Mouse (Mus musculus) ZHBTc4 (cell line): ENCODE measurements around the gene Atp6v1fnb.

Experiments used
- DNase-seq: peaks from one replicate; pipeline ENCODE4 v3.0.0-alpha.2; 2011; ENCODE audit warnings: low read depth, low spot score

Gene Atp6v1fnb

DNA sequence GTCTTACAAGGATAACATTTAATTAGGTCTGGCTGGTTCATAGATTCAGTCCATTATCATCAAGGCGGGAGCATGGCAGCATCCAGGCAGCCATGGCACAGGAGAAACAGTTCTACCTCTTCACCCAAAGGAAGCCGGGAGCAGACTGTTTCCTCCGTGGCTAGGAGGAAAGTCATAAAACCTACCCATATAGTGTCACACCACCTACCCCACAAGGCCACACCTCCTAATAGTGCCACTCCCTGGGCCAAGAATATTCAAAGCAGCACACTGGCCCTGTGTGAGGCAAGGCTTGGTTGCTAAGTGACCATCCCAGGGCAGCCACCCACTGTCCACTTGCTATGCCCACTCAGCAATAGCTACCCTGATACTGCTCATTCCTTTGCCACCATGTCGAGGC lies at the start of gene Atp6v1fnb:
TSS of gene Atp6v1fnb (plus strand) at position 301 of the 400 bp plus-strand sequence.
- DNase-seq, result no peak

GRCm38 (mm10) chr6:29425118-29425517 lies 46.1 kb upstream of the Atp6v1fnb start:
- DNase-seq, result no peak

DNA sequence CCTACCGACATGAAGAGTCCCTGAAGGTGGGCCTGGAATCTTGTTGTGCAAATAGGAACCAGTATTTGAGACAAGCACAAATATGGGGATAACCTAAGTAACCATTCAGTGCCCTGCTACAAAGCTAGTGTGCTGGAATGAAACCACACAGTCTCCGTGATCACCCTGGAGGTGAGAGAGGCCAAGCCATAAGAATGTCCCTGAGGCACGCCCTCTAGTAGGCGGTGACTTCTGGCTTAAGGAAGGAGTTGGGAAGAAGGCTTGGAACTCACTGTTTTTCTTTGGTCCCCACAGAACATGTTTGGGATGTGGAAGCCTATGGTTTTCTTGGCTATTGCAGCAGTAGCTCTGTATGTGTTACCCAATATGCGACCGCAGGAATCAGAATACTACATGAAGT lies 44.9 kb upstream of the Atp6v1fnb start:
- DNase-seq, result peak; percentile 63

GRCm38 (mm10) chr6:29428171-29428570 lies 43.1 kb upstream of the Atp6v1fnb start:
- DNase-seq, result no peak

GRCm38 (mm10) chr6:29430681-29431420 lies 40.4 kb upstream of the Atp6v1fnb start:
- no peak for DNase-seq

DNA sequence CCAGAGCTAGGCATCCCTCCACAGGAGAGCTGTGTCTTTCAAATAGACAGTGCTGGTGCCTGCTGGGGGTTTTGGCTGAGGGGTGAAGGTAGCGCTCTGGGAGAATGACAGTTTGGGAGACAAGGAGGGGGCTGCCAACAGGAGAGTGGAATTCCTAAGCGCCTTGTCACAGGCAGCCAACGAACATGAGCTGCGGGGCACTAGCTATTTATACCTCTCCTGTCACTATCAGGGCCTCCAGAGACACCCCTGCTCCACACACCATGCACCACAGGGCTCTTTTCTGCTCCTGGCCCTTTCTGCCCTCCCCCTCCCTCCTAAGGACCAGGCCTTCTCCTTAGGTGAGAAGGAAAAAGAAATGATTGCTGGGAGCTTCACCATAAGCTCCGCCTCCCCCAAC lies 39.8 kb upstream of the Atp6v1fnb start:
- no peak for DNase-seq

GRCm38 (mm10) chr6:29432156-29432555 lies 39.1 kb upstream of the Atp6v1fnb start:
- no peak for DNase-seq

DNA sequence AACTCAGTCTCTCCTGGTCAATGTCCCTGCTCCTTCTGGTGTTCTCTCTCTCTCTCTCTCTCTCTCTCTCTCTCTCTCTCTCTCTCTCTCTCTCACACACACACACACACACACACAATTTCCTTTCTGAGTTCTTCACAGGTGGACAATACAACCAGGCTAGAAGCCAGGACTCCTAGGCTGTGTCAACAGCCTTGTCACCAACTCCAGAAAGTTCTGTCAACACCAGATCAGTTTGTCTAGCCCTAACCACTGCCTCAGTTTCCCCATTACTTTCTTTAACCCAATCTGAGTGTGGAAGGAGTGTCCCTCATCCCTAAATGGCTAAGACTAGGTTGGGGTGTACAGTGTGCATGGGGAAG lies 38.6 kb upstream of the Atp6v1fnb start:
- no peak for DNase-seq

DNA sequence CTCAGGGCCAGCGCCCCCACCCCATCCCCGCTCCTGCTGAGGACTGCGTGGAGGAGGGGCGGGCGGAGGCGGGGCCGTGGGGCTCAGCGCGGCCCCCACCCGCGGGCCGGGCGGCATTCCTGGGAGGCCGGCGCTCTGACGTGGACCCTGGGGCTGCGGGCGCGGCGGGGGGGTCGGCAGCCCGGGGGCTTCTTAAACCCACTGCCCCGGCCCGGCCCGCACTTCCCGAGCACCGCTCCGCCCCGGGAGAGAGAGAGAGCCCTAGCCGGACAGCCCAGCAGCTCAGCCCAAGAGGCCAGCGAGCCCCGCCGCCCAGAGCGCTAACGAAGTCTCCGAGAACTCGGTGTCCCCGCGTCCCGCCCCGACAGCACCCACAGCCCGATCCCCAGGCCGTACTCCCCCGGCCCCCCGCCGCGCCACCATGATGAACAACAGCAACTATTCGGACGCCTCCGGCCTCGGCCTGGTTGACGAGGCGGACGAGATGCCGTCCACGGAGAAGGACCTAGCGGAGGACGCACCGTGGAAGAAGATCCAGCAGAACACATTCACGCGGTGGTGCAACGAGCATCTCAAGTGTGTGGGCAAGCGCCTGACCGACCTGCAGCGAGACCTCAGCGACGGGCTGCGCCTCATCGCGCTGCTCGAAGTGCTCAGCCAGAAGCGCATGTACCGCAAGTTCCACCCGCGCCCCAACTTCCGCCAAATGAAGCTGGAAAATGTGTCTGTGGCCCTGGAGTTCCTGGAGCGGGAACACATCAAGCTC lies 38.0 kb upstream of the Atp6v1fnb start, which contains the start of gene Flnc:
TSS of gene Flnc (plus strand) at position 219 of the 766 bp plus-strand sequence.
- peak; percentile 54 for DNase-seq

DNA sequence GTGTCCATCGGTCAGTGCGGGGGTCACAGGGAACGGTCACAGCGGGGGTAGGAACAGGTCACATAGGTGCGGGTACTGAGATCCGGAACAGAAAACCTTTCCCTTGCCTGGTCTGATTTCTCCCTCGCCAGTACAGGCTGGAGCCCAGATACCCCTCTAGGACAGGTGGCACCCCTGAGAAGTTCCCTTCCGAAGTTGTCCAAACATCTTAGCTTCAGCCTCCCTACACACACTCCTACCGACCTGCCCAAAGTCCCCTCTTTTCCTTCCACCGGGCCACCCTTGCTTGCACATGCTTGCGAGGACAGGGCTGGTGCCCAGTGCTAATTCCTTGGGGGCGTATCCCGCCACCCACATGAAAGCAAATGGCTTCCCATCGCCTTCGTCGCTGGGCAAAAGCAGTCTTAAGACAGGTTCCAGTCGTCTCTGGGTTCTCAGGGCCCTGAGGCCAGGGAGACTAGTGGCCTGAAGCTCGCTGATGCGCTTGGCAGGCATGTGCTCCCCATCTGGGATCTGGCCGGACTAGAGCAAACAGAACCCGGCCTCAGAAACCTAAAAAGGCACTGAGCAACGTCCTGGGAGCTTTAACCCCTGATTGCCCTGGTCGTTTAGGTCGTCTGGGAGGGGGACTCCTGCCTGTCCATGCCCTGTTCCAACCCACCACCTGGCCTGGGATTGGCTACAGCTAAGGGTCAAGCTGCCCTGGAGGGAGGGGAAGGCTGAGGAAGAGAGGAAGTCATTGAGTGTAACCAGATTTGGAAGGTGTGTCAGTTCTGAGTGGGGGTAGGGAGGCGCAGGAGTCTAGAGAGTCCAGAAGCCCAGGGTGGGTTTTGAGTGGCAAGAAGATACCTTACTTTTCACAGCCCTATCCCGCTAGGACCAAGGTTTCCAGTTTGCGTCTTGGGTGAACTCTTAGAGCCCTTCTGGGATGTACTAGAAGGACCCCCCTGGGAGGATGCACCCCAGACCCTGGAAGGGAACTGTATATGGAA lies 37.1 kb upstream of the Atp6v1fnb start:
- peak; percentile 42 for DNase-seq

DNA sequence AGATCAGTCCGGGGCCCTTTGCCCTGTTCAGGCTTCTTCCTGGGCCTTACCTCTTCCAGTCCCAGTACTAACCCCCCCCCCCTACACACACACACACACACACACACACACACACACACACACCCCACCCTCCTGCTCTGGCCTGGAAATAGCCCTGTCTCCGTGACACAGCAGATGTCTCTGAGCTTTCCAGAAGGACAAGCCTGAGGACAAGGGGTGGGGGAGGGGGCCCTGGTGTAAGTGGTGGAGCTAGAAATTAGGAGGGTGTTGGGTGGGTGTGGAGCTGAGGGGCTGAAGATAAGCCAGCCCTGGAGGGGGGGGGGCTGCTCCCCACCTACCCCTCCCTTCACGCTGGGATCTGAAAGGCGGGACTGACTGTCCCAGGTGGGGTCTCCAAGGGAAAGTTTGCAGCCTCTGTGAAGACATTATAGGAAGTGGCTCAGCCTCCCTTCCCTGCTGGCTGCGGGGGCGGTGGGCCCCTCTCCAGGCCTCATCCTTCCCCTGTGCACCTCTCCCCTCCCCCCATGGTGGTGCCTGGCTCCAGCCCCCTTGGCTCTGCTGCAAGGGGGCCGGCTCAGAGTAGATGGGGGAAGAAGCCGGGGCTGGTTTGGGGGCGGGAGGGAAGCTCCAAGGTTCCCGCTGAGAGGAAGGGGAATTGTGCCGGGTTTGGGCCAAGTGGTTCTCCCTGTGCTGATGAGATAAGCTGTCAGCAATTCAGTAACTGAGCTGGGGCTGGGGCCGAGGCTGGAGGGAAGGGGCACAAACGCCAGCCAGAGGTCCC lies 36.1 kb upstream of the Atp6v1fnb start:
- DNase-seq, result peak; percentile 39

DNA sequence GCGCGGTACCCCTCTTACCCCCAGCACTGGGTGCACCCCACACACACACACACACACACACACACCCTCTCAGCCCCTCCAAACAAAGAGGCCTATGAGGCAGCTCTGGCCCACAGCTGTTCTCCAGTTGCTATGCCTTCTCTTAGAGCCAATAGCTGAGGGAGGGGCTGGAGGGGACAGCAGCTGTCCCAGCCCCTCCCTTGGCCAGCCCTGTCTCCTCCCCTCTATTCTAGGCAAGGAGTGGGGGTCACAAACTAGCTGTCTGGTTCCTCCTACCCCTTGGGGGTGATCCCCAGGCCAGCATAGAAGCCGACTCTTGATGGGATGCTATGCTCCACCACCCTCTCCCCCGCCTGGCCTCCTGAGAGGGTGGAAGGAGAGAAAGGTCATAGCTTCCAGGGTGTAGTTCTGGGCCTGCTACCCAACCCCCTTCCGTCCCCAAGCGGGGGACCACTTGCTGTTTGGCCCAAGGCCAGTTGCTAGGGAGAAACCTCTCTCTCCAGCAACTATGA lies 35.2 kb upstream of the Atp6v1fnb start:
- DNase-seq, result no peak

DNA sequence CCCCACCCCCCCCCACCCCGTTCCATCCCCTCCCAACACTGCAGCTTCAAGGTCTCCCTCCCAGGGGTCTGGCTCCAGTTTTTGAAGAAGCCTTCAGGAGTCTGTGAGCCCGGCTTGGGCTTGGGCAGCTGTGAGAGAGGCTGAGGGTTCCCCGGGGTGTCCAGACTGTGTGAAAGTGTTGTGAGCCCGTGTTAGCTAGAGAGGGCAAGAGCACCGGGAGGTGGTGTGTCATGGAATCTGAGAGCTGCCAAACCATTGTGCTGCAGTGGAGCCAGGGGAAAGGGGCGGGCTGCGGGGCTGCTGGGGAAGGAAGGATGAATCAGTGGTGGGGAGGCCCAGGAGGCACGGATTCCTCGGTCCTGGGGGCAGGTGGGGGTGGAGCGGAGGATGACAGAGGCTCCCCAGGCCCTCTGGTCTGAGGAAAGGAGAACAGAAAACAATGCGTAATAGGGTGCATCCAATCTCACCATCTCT lies 34.7 kb upstream of the Atp6v1fnb start:
- no peak for DNase-seq

GRCm38 (mm10) chr6:29439251-29439650 lies 32.0 kb upstream of the Atp6v1fnb start:
- no peak for DNase-seq

GRCm38 (mm10) chr6:29439789-29440188 lies 31.4 kb upstream of the Atp6v1fnb start:
- DNase-seq, result no peak

GRCm38 (mm10) chr6:29444773-29445172 lies 26.5 kb upstream of the Atp6v1fnb start:
- peak; percentile 75 for DNase-seq

- DNase-seq, result no peak
Observed at GRCm38 (mm10) chr6:29445354-29445753, 25.9 kb upstream of the Atp6v1fnb start.

DNA sequence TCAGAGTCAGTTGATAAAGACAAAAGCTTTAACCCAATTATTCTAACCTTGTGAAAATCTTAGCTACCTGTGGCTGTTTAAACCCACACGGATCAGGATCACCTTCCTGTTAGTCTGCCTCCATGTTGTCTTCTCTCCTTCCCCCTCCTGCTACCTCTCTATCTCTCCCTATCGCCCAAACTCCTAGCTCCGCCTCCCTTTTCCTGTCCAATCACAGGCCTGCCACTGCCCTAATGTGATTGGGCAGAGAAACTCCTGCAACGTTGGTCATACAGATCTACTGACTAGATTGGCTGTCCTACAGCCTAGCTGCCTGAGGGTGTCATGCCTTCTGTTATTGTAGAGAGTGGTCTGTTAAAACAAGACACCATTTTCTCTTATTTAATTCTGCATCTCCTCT lies 21.4 kb upstream of the Atp6v1fnb start:
- DNase-seq, result peak; percentile 94

DNA sequence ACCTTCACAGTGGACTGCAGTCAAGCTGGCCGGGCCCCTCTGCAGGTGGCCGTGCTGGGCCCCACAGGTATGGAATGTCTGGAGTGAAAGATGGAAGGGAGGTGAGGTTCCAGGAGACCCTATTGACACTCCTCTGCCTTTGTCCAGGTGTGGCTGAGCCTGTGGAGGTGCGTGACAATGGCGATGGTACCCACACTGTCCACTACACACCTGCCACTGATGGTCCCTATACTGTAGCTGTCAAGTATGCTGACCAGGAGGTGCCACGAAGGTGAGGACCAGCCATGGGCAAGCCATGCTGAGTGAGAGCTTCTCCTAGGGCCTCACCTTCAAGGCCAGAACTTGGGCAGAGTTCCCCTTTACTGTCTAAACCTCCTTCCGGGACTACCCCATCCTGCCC lies 20.6 kb upstream of the Atp6v1fnb start:
- DNase-seq, result no peak

- no peak for DNase-seq
Observed at GRCm38 (mm10) chr6:29461502-29461901, 9.7 kb upstream of the Atp6v1fnb start.

DNA sequence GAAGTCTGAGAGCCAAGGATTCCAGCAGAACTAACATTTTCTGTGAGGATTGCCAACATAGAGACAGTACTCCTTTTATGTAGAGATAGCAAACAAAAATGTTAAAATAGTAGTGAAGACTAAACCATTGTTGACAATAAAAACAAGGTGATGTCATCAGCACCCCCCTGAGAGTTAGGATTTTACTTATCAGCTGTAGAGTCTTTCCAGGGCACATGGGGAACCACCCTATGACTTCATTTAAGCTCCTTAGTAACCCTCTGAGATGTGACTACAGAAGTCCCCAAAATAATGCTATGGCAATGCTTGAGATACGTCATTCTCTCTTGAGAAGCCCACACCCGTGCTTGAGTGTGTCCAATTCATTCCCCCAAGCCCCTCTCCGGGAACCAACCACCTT lies 7.8 kb upstream of the Atp6v1fnb start:
- no peak for DNase-seq
